Mouse (Mus musculus): ENCODE results near the gene Nemp2. TPM values are rescaled to one million over a fixed set of nuclear protein-coding genes. Genes with fewer than 3 reads are reported as not detected.

The Nemp2 gene
- total RNA-seq, 2 experiments from 2014 or later: 4.0 to 4.2 TPM

Other genes with a start within 250 kb of the Nemp2 start
- gene Nab1, start 130.0 kb upstream of the Nemp2 start, total RNA-seq (2021): 10 to 100 TPM; 28.3 to 29.3 TPM
- gene Mfsd6, start 96.8 kb downstream of the Nemp2 start, total RNA-seq (2021): 10 to 100 TPM; 69.3 to 70.1 TPM
- 10 to 100 TPM; 40.6 to 46.6 TPM for gene Inpp1, start 187.0 kb downstream of the Nemp2 start, total RNA-seq (2021)
- gene Hibch, start 214.2 kb downstream of the Nemp2 start, total RNA-seq (2021): 10 to 100 TPM; 11.9 to 13.3 TPM

Measured in left cerebral cortex, postnatal 10 days (tissue).